ENCODE assay signal across 9 mouse cellular contexts in the genomic region with DNA sequence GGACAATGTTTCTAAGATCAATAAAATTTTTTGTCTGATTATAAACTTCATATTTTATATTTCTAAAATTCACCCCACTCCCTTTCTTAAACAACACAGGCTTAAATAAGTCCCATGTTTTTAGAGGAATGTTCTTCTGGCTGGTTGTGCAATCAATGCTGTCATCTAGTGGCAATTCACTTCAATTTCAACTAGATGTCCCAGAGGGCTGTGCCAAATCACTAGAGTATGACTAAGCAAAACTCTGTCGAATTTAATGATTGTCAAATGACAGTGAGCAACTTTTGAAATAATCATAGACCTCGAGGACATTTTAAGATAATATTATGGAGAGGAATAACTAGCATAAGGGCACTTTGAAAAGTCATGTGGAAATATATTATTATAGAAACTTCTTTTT. TPM values are rescaled to one million over a fixed set of nuclear protein-coding genes. Genes with fewer than 3 reads are reported as not detected.
A peak's percentile ranks its signal among the peaks of the same experiment; 100 is the strongest.
DNase-seq lines count a peak whose midpoint lies in the region; ATAC-seq and TF ChIP-seq lines count a peak whose summit lies in the region.
"Had no signal": no experiment of that assay in that cellular context is flagged by ENCODE, and none has a peak within 500 bp of the region (broad histone marks: within the 10 kb centered on the region; RNA-seq: fewer than 3 reads in every experiment).

No protein-coding gene starts in this region.

- no peak overlapping the region for H3K4me3 ChIP-seq in hindbrain, postnatal 0 days (ENCODE audit: low read length)
- no peak overlapping the region for H3K4me3 ChIP-seq in hindbrain, embryonic 13.5 days
- H3K4me3 ChIP-seq in G1E (ENCODE audit: low read depth, low read length) = no peak overlapping the region
- H3K4me3 ChIP-seq in forebrain, embryonic 14.5 days (ENCODE audit: low read depth, low read length) = no peak overlapping the region
- H3K4me3 ChIP-seq: lung, embryonic 15.5 days had no signal

- H3K9ac ChIP-seq in hindbrain, postnatal 0 days (replicated peaks; ENCODE audit: low read length) = no peak overlapping the region
- H3K9ac ChIP-seq in hindbrain, embryonic 13.5 days = no peak overlapping the region
- no peak overlapping the region for H3K9ac ChIP-seq in forebrain, embryonic 14.5 days (ENCODE audit: low read length)
- H3K9ac ChIP-seq: lung, embryonic 15.5 days had no signal

- no peak for ATAC-seq in hindbrain, postnatal 0 days
- ATAC-seq in hindbrain, embryonic 13.5 days (ENCODE audit: low FRiP score) = no peak
- ATAC-seq in G1E (ENCODE audit: extremely low read depth, insufficient number of reproducible peaks, low FRiP score, poor library complexity, severe bottlenecking) = peak; percentile 55; the same call in 1 of the 2 replicates
- ATAC-seq in forebrain, embryonic 14.5 days = no peak

- no peaks in the 10 kb centered on the region for H3K4me1 ChIP-seq in hindbrain, postnatal 0 days (ENCODE audit: insufficient read depth, low read length)
- no peaks in the 10 kb centered on the region for H3K4me1 ChIP-seq in hindbrain, embryonic 13.5 days (replicated peaks)
- peaks cover 14% of the 10 kb centered on the region for H3K4me1 ChIP-seq in G1E (ENCODE audit: insufficient read depth, low read depth, low read length)
- no peaks in the 10 kb centered on the region for H3K4me1 ChIP-seq in forebrain, embryonic 14.5 days (ENCODE audit: control insufficient read depth, insufficient read depth, low read length)
- H3K4me1 ChIP-seq: lung, embryonic 15.5 days had no signal

- no peaks in the 10 kb centered on the region for H3K27me3 ChIP-seq in hindbrain, postnatal 0 days (ENCODE audit: insufficient read depth, low read length)
- no peaks in the 10 kb centered on the region for H3K27me3 ChIP-seq in hindbrain, embryonic 13.5 days
- 0 out of 2 replicates have a peak, but pooled peaks cover 2% of the 10 kb centered on the region for H3K27me3 ChIP-seq in G1E (ENCODE audit: insufficient read depth, low read length)
- H3K27me3 ChIP-seq in forebrain, embryonic 14.5 days (replicated peaks; ENCODE audit: control insufficient read depth, insufficient read depth, low read length) = no peaks in the 10 kb centered on the region
- H3K27me3 ChIP-seq: lung, embryonic 15.5 days had no signal

- TF ChIP-seq CTCF in hindbrain, postnatal 0 days (IDR thresholded peaks at IDR 0.05; ENCODE audit: low read depth) = peak; percentile 39
- no peak for TF ChIP-seq CTCF in G1E (IDR thresholded peaks at IDR 0.05; ENCODE audit: low read depth, low read length)

- H3K4me2 ChIP-seq in hindbrain, postnatal 0 days (ENCODE audit: low read depth, low read length) = no peak overlapping the region
- H3K4me2 ChIP-seq in hindbrain, embryonic 13.5 days = no peak overlapping the region
- H3K4me2 ChIP-seq in forebrain, embryonic 14.5 days (ENCODE audit: low read length) = no peak overlapping the region
- H3K4me2 ChIP-seq: lung, embryonic 15.5 days had no signal

- no peaks in the 10 kb centered on the region for H3K36me3 ChIP-seq in hindbrain, postnatal 0 days (ENCODE audit: insufficient read depth, low read length)
- H3K36me3 ChIP-seq in hindbrain, embryonic 13.5 days = no peaks in the 10 kb centered on the region
- H3K36me3 ChIP-seq in G1E (replicated peaks) = no peaks in the 10 kb centered on the region
- H3K36me3 ChIP-seq in forebrain, embryonic 14.5 days (ENCODE audit: control insufficient read depth, insufficient read depth, low read length) = no peaks in the 10 kb centered on the region
- H3K36me3 ChIP-seq: lung, embryonic 15.5 days had no signal

- DNase-seq in hindbrain, postnatal 0 days (ENCODE audit: low spot score) = peak; percentile 14
- DNase-seq in 416B (ENCODE audit: low read depth) = peak; percentile 86
- DNase-seq in G1E (ENCODE audit: low spot score) = no peak
- DNase-seq in kidney, postnatal 10 days = peak; percentile 14
- DNase-seq in urinary bladder, postnatal 25 days (ENCODE audit: low spot score) = no peak
- no peak for DNase-seq in urinary bladder, adult 18-20 months (ENCODE audit: low spot score in 2 of 2)
- no peak for DNase-seq in forebrain, embryonic 14.5 days (ENCODE audit: low spot score)

- no peak overlapping the region for H3K27ac ChIP-seq in hindbrain, postnatal 0 days
- no peak overlapping the region for H3K27ac ChIP-seq in hindbrain, embryonic 13.5 days
- H3K27ac ChIP-seq in forebrain, embryonic 14.5 days (ENCODE audit: low read depth, low read length) = no peak overlapping the region
- H3K27ac ChIP-seq: lung, embryonic 15.5 days had no signal

- H3K9me3 ChIP-seq in hindbrain, postnatal 0 days (ENCODE audit: low read length) = no peaks in the 10 kb centered on the region
- no peaks in the 10 kb centered on the region for H3K9me3 ChIP-seq in hindbrain, embryonic 13.5 days
- H3K9me3 ChIP-seq in G1E (replicated peaks) = peaks cover 3% of the 10 kb centered on the region
- H3K9me3 ChIP-seq in forebrain, embryonic 14.5 days (replicated peaks; ENCODE audit: control insufficient read depth, low read length) = peaks cover 4% of the 10 kb centered on the region; the same call in 1 of the 2 replicates
- H3K9me3 ChIP-seq: lung, embryonic 15.5 days had no signal

- 68% methylated on average over 2 of the region's 2 CpGs for WGBS in hindbrain, postnatal 0 days
- WGBS in hindbrain, embryonic 13.5 days = 81% methylated on average over 2 of the region's 2 CpGs
- 71% methylated on average over 2 of the region's 2 CpGs for WGBS in forebrain, embryonic 14.5 days

RNA-seq across cellular contexts. Expression of a gene that starts 31.7 kb away (rescaled TPM):
- total RNA-seq in hindbrain, postnatal 0 days (2014; rRNA removed) = 1.0 TPM in 1 of 2 replicates, not detected in the other
- 1.3 and 1.7 TPM in 2 replicates for polyA plus RNA-seq in hindbrain, postnatal 0 days (2015; fragmentation: Nextera tagmentation; extraction: Ambion mirVana)
- polyA plus RNA-seq in hindbrain, embryonic 13.5 days (2015; fragmentation: Nextera tagmentation; extraction: Ambion mirVana) = 0.35 and 0.58 TPM in 2 replicates
- total RNA-seq in G1E (2014; fragmentation: Nextera tagmentation) (not detected in 2 replicates), G1E (2017) (0.11 and 0.12 TPM in 2 replicates)
- not detected in 2 replicates for polyA plus RNA-seq in G1E (2012)
- polyA plus RNA-seq in forebrain, embryonic 14.5 days (2014; fragmentation: Nextera tagmentation; extraction: Ambion mirVana) = 0.37 and 0.63 TPM in 2 replicates

Comparison
In these comparisons a context has a peak if more than half of its experiments do, and no peak if none do; other contexts are left out.
1. DNase-seq: peak in hindbrain, postnatal 0 days (single experiment), 416B (single experiment) and kidney, postnatal 10 days (single experiment); none in G1E (single experiment), urinary bladder, postnatal 25 days (single experiment), urinary bladder, adult 18-20 months (0 of 2) and forebrain, embryonic 14.5 days (single experiment).